Mouse (Mus musculus): Measurements from ENCODE around the gene Gcsh. TPM values are rescaled to one million over a fixed set of nuclear protein-coding genes. Genes with fewer than 3 reads are reported as not detected.
A peak's percentile ranks its signal among the peaks of the same experiment; 100 is the strongest.

The Gcsh gene
- total and polyA plus RNA-seq, 3 experiments: 77.1 to 137 TPM; not detected in 1

GRCm38 (mm10) chr8:116947589-116947988 lies 45.7 kb downstream of the Gcsh start (continued):
- no peak for TF ChIP-seq SMC3 (IDR thresholded peaks at IDR 0.05; ENCODE audit: low read depth, low read length)

GRCm38 (mm10) chr8:116946851-116947250 lies 46.5 kb downstream of the Gcsh start:
- H3K4me3 ChIP-seq (ENCODE audit: control insufficient read depth in 1 of 2, insufficient read depth in 1 of 2, low read depth in 2 of 2, low read length in 2 of 2): peak overlapping the region; percentile 56 to 77
- H3K4me1 ChIP-seq (ENCODE audit: control insufficient read depth in 1 of 2, insufficient read depth in 2 of 2, low read length in 2 of 2): peaks cover 2 to 36% of the 10 kb centered on the region in 2 experiments
- peak overlapping the region; percentile 88 for H3K27ac ChIP-seq (ENCODE audit: control insufficient read depth, low read depth, low read length)
- no peaks in the 10 kb centered on the region for H3K9me3 ChIP-seq (replicated peaks; ENCODE audit: insufficient read depth, low read length)
- peaks cover 37% of the 10 kb centered on the region for H3K79me2 ChIP-seq (ENCODE audit: control insufficient read depth, insufficient read depth, low read length, poor library complexity)
- no peaks in the 10 kb centered on the region for H3K27me3 ChIP-seq (ENCODE audit: control insufficient read depth in 1 of 2, insufficient read depth in 2 of 2, low read length in 2 of 2)
- H3K36me3 ChIP-seq (ENCODE audit: control insufficient read depth in 1 of 2, insufficient read depth in 2 of 2, low read length in 2 of 2): peaks cover 0 to 30% of the 10 kb centered on the region in 2 experiments; a peak in 2 of 4 replicates
- peak overlapping the region; percentile 68 for H3K9ac ChIP-seq (ENCODE audit: control insufficient read depth, low read depth, low read length, poor library complexity, severe bottlenecking)
- TF ChIP-seq MEF2A (IDR thresholded peaks at IDR 0.05; ENCODE audit: extremely low read depth, insufficient replicate concordance, low read depth, low read length, poor library complexity, severe bottlenecking) (no peak), ZNF384 (IDR thresholded peaks at IDR 0.05; ENCODE audit: low read depth, low read length) (0 out of 2 replicates have a peak, but pooled peaks have one; percentile 8), HCFC1 (IDR thresholded peaks at IDR 0.05; ENCODE audit: low read depth, low read length) (no peak), RCOR1 (IDR thresholded peaks at IDR 0.05; ENCODE audit: low read depth, low read length) (no peak), NRF1 (IDR thresholded peaks at IDR 0.05; ENCODE audit: insufficient read depth, low read depth, low read length, poor library complexity, severe bottlenecking) (no peak), CHD1 (IDR thresholded peaks at IDR 0.05; ENCODE audit: low read depth, low read length) (0 out of 2 replicates have a peak, but pooled peaks have one; percentile 25), MYB (IDR thresholded peaks at IDR 0.05; ENCODE audit: low read depth, low read length) (no peak), ZC3H11A (IDR thresholded peaks at IDR 0.05; ENCODE audit: low read depth, low read length) (no peak), POLR2A (IDR thresholded peaks at IDR 0.05; ENCODE audit: control insufficient read depth in 1 of 2, insufficient read depth in 1 of 2, low read depth in 1 of 2, low read length in 2 of 2, poor library complexity in 1 of 2) (0 out of 4 replicates have a peak, but pooled peaks of 1 of the 2 experiments have one; percentile 21), USF1 (IDR thresholded peaks at IDR 0.05; ENCODE audit: low read depth, low read length) (no peak)
- DNase-seq (ENCODE audit: low read depth, low spot score): no peak

- Histone ChIP-seq H3K9ac (ENCODE audit: control insufficient read depth, low read depth, low read length, poor library complexity, severe bottlenecking) (peak overlapping the region; percentile 68), H3K4me1 (ENCODE audit: control insufficient read depth in 1 of 2, insufficient read depth in 2 of 2, low read length in 2 of 2) (peaks cover 2 to 35% of the 10 kb centered on the region in 2 experiments), H3K27me3 (ENCODE audit: control insufficient read depth in 1 of 2, insufficient read depth in 2 of 2, low read length in 2 of 2) (no peaks in the 10 kb centered on the region), H3K36me3 (ENCODE audit: control insufficient read depth in 1 of 2, insufficient read depth in 2 of 2, low read length in 2 of 2) (peaks cover 0 to 30% of the 10 kb centered on the region in 2 experiments; a peak in 2 of 4 replicates), H3K4me3 (ENCODE audit: control insufficient read depth in 1 of 2, insufficient read depth in 1 of 2, low read depth in 2 of 2, low read length in 2 of 2) (peak overlapping the region; percentile 56 to 77), H3K79me2 (ENCODE audit: control insufficient read depth, insufficient read depth, low read length, poor library complexity) (peaks cover 37% of the 10 kb centered on the region), H3K9me3 (replicated peaks; ENCODE audit: insufficient read depth, low read length) (no peaks in the 10 kb centered on the region), H3K27ac (ENCODE audit: control insufficient read depth, low read depth, low read length) (peak overlapping the region; percentile 88)
- DNase-seq (ENCODE audit: low read depth, low spot score): peak; percentile 83
- TF ChIP-seq POLR2AphosphoS5 (IDR thresholded peaks at IDR 0.05; ENCODE audit: borderline replicate concordance, low read depth, low read length) (no peak), USF2 (IDR thresholded peaks at IDR 0.05; ENCODE audit: borderline replicate concordance in 1 of 2, insufficient read depth in 1 of 2, low read depth in 1 of 2, low read length in 2 of 2) (no peak), POLR2AphosphoS2 (IDR thresholded peaks at IDR 0.05; ENCODE audit: low read length) (no peak), ZKSCAN1 (IDR thresholded peaks at IDR 0.05; ENCODE audit: low read depth, low read length) (no peak), MYB (IDR thresholded peaks at IDR 0.05; ENCODE audit: low read depth, low read length) (no peak), MXI1 (IDR thresholded peaks at IDR 0.05; ENCODE audit: low read depth, low read length) (peak; percentile 32; the same call in 1 of the 2 replicates), RCOR1 (IDR thresholded peaks at IDR 0.05; ENCODE audit: low read depth, low read length) (peak; percentile 79; the same call in 1 of the 2 replicates), GATA1 (IDR thresholded peaks at IDR 0.05; ENCODE audit: low read depth, low read length) (peak; percentile 72), ZNF384 (IDR thresholded peaks at IDR 0.05; ENCODE audit: low read depth, low read length) (no peak), JUND (IDR thresholded peaks at IDR 0.05; ENCODE audit: low read depth, low read length) (no peak), E2F4 (IDR thresholded peaks at IDR 0.05; ENCODE audit: borderline replicate concordance, low read depth, low read length) (no peak), USF1 (IDR thresholded peaks at IDR 0.05; ENCODE audit: low read depth, low read length) (no peak), ZMIZ1 (IDR thresholded peaks at IDR 0.05; ENCODE audit: low read depth, low read length) (no peak), MAFK (IDR thresholded peaks at IDR 0.05; ENCODE audit: borderline replicate concordance, low read depth, low read length) (no peak), NRF1 (IDR thresholded peaks at IDR 0.05; ENCODE audit: insufficient read depth, low read depth, low read length, poor library complexity, severe bottlenecking) (no peak), CHD2 (IDR thresholded peaks at IDR 0.05; ENCODE audit: low read length) (no peak), NELFE (IDR thresholded peaks at IDR 0.05; ENCODE audit: low read depth, low read length) (no peak), SIN3A (IDR thresholded peaks at IDR 0.05; ENCODE audit: low read length) (0 out of 2 replicates have a peak, but pooled peaks have one; percentile 42), TCF12 (IDR thresholded peaks at IDR 0.05; ENCODE audit: low read depth, low read length) (no peak), HCFC1 (IDR thresholded peaks at IDR 0.05; ENCODE audit: low read depth, low read length) (0 out of 2 replicates have a peak, but pooled peaks have one; percentile 17), EP300 (IDR thresholded peaks at IDR 0.05; ENCODE audit: low read depth in 1 of 2, low read length in 2 of 2) (peak in 1 of 2 experiments; percentile 45; a peak in 3 of 4 replicates)
These were observed 47.0 kb downstream of the Gcsh start for GRCm38 (mm10) chr8:116946268-116946838.

All from MEL (cell line).